Mouse (Mus musculus): ENCODE measurements at regions not wholly inside any gene's neighbourhood (a gene's known extent, or its start where the extent isn't known, plus 50 kb on each side); places are given as distances from the start of the nearest gene placed in this dataset.

DNA sequence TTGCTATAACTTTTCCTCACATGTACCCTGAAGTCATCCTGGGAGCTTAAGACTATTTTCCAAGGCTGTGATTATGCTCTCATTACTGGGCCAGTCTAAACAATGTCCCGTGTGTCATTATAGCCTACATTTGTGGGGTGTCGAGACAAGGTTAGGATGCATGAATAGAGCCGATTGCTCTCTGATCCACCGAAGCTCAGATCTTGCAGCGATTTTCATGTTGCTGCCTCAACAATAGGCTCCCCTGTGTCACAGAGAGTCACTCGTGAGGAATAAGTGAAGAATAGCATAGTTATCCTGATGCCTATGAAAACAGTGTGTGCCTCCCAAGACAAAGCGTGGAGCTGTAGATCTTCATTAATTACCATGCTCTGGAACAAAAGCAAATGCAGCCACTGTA lies 83.7 kb upstream of the Map3k7 start:
- no peak for ATAC-seq (ENCODE audit: poor library complexity, severe bottlenecking)

DNA sequence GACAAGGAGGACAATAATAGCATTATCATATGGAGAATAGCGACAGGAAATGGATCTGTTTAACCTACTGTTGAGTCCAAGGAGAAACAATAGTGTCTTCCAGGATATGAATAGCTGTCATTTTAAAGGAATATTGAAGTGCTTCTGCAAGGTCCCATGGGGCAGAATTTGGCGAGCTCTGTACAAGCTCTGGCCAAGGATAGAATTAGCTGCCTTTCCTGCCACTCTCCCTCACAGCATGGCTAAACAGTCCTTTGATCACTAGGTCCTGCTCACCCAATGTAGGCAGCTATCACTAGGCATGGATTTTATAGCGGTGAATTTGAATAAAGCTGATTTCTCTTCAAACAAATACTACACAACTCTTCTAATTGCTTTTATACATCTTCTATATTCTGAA lies 74.2 kb upstream of the Map3k7 start:
- ATAC-seq (ENCODE audit: poor library complexity, severe bottlenecking) = no peak

DNA sequence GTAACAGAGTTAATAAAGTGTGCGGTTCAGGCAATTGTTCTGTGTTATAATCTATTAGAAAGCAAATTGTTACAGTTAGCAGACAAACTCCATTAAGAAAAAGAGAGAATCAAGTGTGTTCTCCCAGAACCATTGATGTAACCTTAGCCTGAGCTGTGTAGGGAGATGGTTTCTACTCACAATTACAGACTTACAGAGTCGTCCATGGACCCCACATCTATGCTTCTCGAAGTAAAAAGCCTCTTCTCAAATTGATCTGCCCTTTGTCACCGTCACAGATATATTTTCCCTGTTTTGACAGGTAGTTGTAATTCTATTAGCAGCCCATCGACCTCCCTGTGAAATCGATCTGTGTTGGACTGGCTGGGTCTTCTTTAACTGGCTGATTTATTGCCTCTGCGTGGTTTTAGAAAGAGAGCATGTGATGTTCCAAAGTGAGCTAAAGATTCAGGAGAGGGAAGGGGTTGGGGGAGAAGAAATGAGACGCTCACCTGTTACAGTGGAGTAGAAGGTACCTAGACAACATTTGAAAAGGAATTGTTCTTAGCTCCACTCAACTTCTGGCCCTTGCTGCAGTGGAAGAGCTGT lies 54.7 kb upstream of the Map3k7 start:
- ATAC-seq (ENCODE audit: poor library complexity, severe bottlenecking) = no peak

Measured in megakaryocyte, adult 5-6 weeks (primary cell).